Mouse (Mus musculus): Measurements from ENCODE around the gene Retreg1.

Retreg1 gene

GRCm38 (mm10) chr15:25830426-25830825, 12.6 kb upstream of the Retreg1 start:
- DNase-seq (ENCODE audit: low read depth, low spot score), result peak; percentile 43

GRCm38 (mm10) chr15:25834282-25834681, 8.7 kb upstream of the Retreg1 start:
- no peak for DNase-seq (ENCODE audit: low read depth, low spot score)

GRCm38 (mm10) chr15:25834920-25835674, 7.9 kb upstream of the Retreg1 start:
- no peak for DNase-seq (ENCODE audit: low read depth, low spot score)

- peak; percentile 29 for DNase-seq (ENCODE audit: low read depth, low spot score)
These were observed 406 bp upstream of the Retreg1 start for GRCm38 (mm10) chr15:25842462-25843085.

- DNase-seq (ENCODE audit: low read depth, low spot score), result peak; percentile 53
These were observed 1.1 kb downstream of the Retreg1 start for GRCm38 (mm10) chr15:25844013-25844570.

GRCm38 (mm10) chr15:25844771-25845170, 1.8 kb downstream of the Retreg1 start:
- DNase-seq (ENCODE audit: low read depth, low spot score), result peak; percentile 63

- no peak for DNase-seq (ENCODE audit: low read depth, low spot score)
These were observed 4.7 kb downstream of the Retreg1 start for GRCm38 (mm10) chr15:25847576-25848168.

- DNase-seq (ENCODE audit: low read depth, low spot score), result no peak
These were observed 7.6 kb downstream of the Retreg1 start for GRCm38 (mm10) chr15:25850552-25850951.

- DNase-seq (ENCODE audit: low read depth, low spot score), result no peak
These were observed 11.4 kb downstream of the Retreg1 start for GRCm38 (mm10) chr15:25854270-25854904.

GRCm38 (mm10) chr15:25858611-25859058, 15.7 kb downstream of the Retreg1 start:
- DNase-seq (ENCODE audit: low read depth, low spot score), result peak; percentile 48

- no peak for DNase-seq (ENCODE audit: low read depth, low spot score)
These were observed 16.5 kb downstream of the Retreg1 start for GRCm38 (mm10) chr15:25859469-25859868.

GRCm38 (mm10) chr15:25861900-25862299, 18.9 kb downstream of the Retreg1 start:
- no peak for DNase-seq (ENCODE audit: low read depth, low spot score)

GRCm38 (mm10) chr15:25865605-25866004, 22.6 kb downstream of the Retreg1 start:
- peak; percentile 20 for DNase-seq (ENCODE audit: low read depth, low spot score)

GRCm38 (mm10) chr15:25866106-25866505, 23.1 kb downstream of the Retreg1 start:
- no peak for DNase-seq (ENCODE audit: low read depth, low spot score)

GRCm38 (mm10) chr15:25869129-25869528, 26.1 kb downstream of the Retreg1 start:
- no peak for DNase-seq (ENCODE audit: low read depth, low spot score)

- DNase-seq (ENCODE audit: low read depth, low spot score), result no peak
These were observed 28.5 kb downstream of the Retreg1 start for GRCm38 (mm10) chr15:25871470-25871869.

GRCm38 (mm10) chr15:25872118-25872517, 29.1 kb downstream of the Retreg1 start:
- DNase-seq (ENCODE audit: low read depth, low spot score), result no peak

GRCm38 (mm10) chr15:25872657-25873056, 29.7 kb downstream of the Retreg1 start:
- DNase-seq (ENCODE audit: low read depth, low spot score), result no peak

GRCm38 (mm10) chr15:25873536-25873935, 30.6 kb downstream of the Retreg1 start:
- DNase-seq (ENCODE audit: low read depth, low spot score), result no peak

GRCm38 (mm10) chr15:25876601-25877161, 33.7 kb downstream of the Retreg1 start:
- no peak for DNase-seq (ENCODE audit: low read depth, low spot score)

GRCm38 (mm10) chr15:25877798-25878197, 34.8 kb downstream of the Retreg1 start:
- DNase-seq (ENCODE audit: low read depth, low spot score), result no peak

Data from CD4-positive, CD25-positive, alpha-beta regulatory T cell, adult 2 months (primary cell).